Mouse (Mus musculus): ENCODE data around the gene Marveld2. TPM values are rescaled to one million over a fixed set of nuclear protein-coding genes. Genes with fewer than 3 reads are reported as not detected.
A peak's percentile ranks its signal among the peaks of the same experiment; 100 is the strongest.

Marveld2 gene
- 0.61 and 0.86 TPM in 2 replicates for total RNA-seq (2021)
- long read RNA-seq, partial matches to known transcripts, result 2 of 4 reads
- long read RNA-seq, other reads (novel, unspliced or antisense), result 1 of 4 reads

DNA sequence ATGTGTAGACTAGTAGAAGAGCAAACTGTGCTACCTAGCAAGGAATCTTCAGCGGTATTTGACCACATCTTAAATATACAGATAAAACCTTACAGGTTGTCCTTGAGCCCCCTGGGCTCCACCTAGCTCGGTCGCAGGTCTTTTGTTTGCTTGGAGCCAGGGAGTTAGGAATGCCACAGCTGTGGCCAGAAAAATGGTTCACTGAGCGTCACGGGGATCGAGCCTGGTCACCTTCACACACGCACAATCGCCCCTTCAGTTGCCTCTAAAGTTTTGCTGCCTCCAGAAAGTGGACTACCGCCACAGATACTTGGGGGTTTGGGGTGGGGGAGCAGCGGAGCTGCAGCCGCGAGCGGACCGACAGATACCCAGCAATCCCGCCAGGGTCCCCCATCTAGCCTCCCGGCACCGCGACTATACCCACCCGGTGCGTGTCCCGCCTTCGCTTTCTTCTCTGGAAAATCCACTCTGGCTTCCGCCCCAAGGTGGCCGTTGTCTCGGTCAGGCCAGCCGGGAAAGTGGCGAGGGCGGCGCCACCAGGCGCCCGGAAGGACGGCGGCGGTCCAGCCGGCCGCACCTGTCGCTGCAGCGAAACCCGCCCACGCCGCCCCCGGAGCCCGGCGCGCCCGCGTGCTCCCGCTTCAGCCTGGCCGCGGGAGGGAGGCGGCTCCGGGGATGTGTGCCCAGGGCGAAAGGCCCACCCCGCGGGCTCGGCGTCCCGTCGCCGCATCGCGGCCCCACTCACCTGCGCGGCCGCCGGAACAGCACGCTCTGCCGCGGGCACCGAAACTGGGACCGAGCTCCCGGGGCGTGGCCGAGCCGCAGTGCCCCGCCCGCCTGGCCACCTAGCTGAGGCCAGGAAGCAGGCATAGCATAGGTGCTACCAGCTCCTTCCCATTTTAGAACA is at the start of gene Marveld2:
TSS of gene Marveld2 (minus strand) at position 791 of the 907 bp plus-strand sequence.
- DNase-seq, result peak; percentile 39

DNA sequence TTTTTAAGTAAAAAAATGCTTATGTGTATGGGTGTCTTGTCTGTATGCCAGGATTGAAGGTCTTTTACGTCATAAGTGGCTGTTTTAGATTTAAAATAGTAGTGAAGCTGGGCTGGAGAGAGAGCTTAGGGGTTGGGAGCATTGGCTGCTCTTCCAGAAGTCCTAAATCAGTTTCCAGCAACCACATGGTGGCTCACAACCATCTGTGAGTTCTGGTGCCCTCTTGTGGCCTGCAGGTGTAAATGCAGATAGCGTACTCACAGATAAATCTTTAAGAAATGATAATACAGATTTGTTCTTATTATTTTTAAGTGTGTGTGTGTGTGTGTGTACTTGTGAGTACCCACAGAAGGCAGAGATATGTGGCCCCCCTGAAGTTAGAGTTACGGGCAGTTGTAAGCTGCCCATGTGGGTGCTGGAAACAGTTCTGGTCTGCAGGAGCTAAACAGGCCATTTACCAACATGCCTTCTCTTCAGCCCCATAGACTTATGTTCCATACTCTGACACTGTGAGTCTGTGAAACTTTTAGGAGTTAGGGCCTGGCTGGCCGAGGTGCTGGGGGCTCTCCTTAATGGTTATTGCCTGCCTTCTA is 43.2 kb upstream of the Marveld2 start:
- peak; percentile 41 for DNase-seq

DNA sequence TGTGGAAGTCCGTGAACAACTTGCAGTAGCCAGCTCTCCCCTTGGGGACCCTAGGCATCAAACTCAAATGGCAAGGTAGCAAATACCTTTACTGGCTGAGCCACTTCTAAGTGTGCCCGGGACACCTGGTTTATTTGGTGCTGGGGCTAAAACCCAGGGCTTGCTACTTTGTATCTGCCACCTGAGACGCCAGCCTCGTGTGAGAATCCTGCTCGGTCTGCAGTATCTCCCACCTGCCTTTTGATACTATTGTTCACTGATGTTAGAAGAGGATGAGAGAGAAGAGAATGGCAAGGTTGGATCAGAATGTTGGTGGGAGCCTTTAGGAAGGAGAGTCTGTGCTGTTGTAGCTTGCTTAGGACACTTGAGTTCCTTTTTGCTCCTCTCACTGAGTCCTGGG is 41.3 kb upstream of the Marveld2 start:
- no peak for DNase-seq

DNA sequence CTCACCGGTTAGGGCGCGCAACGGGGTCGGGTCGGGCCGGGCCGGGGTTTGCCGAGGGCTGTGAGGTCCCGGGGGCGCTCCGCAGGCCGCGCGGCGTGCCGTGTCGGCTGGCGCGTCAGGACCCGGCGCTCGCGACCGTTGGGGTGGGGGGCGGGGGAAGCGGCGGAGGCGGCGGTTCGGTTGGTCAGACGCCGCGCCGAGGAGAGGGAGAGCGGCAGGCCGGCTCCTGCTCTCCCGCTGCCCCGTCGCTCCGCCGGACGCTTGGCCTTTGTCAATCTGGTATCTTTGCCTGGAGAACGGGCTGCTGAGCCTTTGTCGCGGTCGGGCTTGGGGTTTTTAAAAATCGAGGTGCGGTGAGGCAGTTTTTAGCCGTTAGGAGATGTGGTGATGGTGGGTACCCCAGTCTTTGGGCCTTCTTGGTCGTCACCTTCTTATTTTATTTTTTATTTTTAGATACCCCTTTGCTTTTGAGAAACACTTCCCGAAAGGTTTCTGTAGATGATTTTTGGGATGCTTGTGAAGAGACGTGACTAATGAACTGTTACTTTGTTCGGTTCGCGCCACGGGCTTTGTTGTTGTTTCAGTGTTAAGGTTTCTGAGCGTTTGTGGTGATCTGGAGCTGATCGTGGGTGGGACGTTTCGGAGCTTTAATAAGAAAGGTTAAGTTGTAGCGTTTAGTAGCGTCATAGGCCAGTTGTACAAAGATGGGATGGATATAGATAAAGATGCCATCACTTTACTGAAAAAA is 34.8 kb upstream of the Marveld2 start, which contains the start of gene Taf9:
TSS of gene Taf9 (plus strand) at position 141 of the 748 bp plus-strand sequence.
- DNase-seq, result no peak

DNA sequence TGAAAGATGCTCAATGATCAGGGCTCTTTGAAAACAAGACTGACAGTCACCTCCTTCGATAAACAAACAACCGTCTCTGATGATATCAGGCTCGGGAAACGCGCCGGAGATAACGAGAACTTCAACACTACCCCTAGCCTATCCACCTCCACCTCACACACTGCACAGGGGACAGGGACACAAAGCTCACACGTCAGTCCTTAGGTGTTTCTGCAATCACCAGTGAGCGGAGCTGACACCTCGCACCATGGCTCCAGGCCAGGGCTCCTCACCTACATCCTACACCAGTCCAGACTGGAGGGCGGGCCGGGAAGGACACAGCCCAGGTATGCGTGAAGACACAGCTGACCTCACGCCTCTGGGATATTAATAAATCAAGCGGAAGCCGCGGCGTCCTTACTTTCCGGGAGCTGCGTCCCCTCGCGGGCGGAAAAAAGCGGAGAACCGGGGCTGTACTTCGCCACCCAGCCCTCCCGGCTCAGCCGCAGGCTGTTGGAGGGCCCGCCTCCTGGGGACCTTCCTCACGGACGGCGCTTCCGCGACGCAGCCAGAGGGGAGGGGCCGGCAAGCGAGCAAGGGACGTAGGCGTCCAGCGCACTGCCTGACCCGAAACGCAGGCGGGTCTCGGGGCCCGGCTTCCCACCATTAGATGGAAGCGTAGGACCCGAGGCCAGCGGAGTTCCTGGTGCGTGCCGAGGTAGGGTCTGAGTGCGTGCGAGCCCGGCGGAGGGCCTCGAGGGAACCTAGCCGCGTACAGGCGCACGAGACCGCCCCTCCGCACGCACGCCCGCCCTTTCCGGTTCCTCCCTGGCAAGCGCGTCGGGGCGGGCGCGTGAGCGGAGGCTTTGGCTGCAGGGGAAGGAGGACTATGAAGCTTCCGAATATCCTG is 34.0 kb upstream of the Marveld2 start, which contains the start of the genes Ak6 and Rad17:
TSS of gene Ak6 (plus strand) at position 430 of the 889 bp plus-strand sequence.
TSS of gene Rad17 (minus strand) at position 502 of the 889 bp plus-strand sequence.
- DNase-seq, result peak; percentile 96

DNA sequence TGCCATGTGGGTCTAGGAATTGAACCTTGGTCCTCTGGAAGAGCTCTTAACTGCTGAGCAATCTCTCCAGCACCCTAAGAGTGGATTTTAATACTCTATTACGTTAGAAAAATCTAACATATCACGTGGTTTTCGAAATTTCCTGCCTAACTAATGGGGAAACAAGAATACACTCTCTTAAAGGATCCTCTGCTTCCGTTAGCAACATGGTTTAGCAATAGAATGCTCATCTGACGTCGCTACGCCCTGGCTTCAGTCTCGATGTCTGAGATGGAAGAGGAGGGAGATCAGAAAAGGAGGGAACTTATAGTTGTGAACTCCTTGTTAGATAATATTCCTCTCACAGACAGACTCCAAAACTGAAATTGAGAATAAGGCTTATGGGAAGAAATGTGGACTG is 31.5 kb upstream of the Marveld2 start:
- no peak for DNase-seq

DNA sequence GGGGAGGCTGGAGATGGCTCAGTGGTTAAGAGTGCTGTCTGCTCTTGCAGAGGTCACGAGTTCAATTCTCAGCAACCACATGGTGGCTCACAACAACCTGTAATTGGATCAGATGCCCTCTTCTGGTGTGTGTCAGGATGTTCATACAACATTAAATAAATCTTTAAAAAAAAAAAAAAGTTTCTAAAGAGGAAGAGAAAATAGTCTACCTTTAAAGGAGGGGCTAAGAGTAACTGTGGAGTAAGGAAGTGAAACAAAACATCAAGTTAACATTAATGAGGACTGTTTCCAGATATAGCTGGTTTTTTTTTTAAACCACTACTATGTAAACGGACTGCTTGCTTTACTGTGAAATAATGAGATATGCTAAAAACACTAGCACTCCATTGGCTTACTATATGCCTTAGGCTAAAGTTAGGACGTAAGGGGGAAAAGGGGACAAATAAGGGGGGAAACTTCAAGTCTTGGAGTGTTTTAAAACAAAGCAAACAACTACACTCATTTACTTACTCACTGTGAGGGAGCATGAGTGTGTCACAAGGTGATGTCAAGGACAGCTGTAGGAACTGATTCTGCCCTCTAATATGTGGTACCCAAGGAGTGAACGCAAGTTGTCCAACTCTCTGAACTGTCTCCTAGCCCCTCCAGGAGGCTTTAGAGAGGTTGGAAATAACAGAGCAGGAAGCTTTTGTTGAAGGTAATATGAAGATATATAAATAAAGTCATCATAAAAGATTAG is 25.9 kb upstream of the Marveld2 start:
- DNase-seq, result no peak

DNA sequence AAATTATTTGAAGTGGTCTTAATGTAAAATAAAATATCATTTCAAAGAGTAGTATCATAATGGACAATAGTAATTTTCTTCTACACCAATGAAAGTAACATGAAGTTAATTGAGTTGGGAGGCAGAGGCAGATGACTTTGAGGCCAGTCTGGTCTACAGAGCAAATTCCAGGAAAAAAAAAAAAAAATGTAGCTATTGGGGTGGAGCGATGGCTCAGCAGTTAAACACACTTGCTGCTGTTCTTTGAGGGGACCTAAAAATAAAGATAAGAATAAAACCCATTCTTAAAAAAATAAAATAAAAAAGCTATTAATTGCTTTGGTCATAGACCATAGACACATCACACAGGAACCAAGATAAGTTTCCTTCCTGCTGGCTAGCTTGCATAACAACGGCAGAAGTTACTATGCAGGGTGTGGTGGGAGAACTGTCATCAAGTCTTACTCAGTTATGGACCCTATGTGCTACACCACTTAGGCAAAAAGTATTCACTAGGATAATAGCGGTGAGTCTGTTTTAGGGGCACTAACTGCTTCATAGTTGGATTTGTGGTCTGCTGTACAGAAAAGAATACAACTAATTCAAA is 17.4 kb upstream of the Marveld2 start:
- DNase-seq, result no peak

DNA sequence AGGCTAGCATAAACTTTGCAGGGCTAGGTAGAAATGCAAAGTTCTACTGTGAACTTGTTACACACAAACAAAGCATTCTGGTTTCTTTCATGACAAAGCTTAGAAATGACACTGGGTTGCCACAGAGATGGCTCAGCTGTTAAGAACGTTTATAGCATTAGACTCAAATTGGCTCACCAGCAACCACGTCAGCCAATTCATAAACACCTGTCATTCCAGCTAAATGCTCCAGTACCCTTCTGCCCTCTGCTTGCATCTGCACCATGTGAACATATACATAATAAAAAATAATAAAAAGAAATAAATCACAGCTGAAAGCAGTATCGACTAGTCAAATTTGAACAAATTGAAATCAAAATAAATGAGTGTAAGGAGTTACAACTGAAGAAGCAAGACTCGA is 5.5 kb upstream of the Marveld2 start:
- no peak for DNase-seq

DNA sequence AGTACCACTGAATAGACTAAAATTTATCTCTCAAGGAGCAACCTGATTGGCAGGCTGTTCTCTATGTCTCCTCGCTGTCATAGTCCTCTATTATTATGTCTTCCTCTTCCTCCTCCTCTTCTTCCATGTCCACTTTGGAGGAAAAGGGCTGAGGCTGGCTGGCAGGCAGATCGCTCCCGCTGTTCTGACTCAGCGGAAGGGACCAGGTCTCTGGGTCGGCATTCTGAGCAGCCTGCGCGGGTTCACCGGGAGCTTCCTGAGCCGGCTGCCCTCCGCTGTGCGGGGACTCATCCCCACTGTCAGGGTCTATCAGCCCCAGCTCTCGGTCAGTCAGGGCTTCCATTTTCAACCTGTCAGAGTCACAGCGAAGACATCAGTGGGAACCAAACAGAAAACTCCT is 812 bp upstream of the Marveld2 start:
- no peak for DNase-seq

DNA sequence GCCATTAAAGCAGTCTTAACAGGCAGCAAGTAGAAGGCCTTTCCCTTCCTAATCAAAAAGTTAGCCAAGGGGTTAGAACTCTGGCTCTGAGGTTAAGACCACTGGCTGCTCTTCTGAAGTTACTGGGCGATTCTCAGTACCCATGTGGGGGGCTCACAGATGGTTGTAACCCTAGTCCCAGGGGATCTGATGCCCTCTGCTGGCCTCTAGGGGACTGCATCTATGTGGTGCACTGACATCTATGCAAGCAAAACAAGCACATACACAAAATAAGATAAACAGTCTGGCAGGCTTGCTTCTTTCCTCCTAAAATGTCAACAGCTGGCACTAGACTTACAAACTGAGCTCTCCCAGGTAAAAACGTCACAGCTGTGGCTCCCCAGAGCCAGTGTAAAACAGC is 3.9 kb downstream of the Marveld2 start:
- DNase-seq, result no peak

DNA sequence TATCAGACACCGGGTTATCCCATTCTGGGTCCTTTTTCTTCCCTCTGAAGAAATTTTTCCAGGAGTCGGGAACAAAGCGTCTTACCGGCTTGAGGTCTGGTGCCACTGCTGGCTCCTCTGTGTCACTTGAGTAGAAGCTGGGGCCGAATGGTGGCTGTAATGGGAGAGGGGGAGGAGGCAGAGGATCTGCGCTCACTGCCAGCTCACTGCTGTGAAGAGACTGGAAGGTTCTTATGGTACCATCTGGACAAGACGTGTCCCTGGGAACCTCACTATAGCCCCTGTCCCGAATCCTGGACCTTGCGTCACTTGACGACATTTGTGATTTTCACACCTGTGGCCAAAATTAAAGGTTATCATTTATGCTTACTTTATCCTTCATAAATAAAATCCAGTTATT is 4.5 kb downstream of the Marveld2 start:
- DNase-seq, result no peak

DNA sequence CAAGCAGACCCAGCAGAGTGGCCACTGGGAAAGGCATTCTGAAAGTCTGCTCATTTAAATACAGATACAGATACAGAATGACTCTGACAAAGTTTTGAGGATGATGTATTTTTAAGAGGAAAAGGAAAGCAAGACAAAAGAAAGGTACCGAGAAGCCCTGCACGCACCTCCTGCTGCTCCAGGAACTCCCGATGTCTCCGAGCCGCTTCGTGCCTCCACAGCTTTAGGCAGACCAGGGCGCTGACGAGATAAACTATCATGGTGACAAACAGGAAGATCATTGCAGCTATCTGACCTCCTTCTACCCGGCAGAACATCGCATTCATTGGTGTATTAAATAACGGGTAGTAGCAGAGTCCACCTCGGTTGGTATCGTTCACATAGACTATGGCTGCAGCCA is 5.5 kb downstream of the Marveld2 start:
- no peak for DNase-seq

DNA sequence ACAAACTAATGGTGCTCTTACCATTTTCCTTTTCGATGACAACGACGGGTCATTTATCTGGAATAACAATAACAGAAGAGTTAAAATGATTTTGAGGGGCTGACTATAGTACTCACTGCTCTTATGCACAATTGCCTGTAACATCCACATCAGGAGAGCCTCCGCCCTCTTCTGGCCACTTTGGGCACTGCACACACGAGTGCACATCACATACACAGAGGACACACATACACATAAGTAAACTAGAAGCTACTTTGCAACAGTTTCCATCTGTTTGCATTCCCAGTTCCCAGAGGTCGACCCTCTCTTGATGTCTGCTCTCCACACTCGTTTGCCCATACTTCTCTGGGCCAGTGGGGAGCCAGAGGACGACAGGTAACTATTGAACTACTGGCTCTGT is 9.0 kb downstream of the Marveld2 start:
- DNase-seq, result no peak

DNA sequence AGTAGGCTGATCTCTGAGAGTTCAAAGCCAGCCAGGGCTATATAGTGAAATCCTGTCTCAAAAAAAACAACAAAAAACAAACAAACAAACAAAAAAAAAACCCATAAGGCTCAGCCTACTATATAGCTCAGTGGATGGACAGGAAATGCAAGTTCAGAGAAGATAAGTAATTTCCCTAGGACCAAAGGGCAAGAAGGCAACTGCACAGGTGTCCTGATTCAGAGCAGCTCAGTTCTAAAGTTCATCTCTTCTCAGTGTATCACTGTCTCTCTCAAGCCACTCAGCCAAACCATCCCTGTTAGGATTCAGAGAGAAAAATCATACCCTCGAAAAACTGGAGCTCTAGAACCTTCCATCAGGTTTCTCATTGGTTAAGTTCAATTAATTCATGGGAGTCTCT is 10.9 kb downstream of the Marveld2 start:
- no peak for DNase-seq

DNA sequence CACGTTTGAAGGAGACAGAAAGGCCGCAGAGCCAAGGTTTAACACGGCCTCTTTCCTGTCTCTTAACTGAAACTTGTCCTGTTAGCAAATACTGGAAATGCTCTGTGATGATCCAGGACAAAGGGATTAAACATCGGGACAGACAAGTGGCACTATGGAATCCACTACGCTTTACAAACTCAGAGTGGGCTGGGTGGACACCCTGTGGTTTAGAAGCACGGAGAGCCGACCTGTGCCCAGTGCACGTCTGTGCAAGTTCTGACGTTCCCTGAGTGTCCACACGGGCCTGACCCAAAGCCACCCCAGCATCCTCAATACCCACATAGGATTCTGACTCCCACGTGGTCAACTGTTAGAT is 13.1 kb downstream of the Marveld2 start:
- DNase-seq, result no peak

DNA sequence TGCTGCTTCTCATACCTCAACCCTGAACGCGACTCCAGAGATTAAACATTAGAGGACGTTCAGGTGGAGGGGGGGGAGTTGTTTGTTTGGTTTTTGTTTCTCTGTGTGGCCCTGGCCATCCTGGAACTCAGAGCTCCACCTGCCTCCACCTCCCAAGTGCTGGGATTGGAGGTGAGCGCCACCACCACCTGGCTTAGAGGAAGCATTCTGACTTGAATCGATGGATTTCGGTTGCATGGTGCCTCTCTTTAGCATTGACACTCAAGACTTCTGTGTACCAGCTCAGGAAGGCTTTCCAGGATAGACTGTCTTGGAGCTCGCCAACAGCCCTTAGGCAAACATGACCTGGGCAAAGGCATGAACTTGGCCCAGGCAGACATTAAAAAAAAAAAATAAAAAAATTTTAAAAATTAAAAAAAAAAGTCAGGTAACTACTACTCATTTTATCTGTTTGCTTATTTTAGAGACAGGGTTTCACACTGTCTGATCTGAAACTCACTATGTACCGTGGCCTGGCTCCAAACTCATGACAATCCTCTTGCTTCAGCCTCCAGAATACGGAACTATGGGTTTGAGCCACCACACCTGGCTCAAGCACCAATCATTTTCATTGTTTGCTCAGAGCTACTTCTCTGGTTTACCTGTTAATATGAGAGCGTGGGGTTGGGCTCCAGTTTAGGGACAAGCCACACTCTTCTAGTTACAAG is 13.6 kb downstream of the Marveld2 start:
- DNase-seq, result no peak

DNA sequence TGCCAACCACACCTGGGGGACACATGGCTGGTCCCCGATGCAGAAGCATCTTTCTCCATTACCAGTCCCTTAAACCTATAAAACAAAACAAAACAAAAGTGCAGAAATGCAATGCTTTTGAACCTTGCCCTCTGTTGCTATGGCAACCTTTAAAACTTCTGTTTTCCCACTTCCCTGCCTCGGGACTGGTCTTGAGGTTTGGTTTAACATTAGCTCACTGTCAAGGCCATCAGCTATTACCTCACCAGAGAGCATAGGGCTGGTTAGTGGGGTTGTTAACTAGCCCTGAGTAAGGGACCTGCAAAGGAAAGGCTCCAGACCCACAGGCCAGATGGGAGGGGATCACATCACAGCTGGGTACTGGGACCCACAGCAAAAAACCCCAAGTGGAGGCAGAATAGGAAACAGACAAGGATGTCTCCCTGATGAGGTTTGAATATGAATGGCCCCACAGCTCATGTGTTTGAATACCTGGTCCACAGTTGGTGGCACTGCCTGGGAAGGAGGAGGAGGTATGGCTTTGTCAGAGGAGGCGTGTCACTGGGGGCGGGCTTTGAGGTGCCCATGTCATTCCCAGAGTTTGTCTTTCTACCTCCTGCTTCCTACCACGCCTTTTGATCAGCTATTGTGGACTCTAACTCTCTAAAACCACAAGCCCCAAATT is 14.4 kb downstream of the Marveld2 start:
- DNase-seq, result no peak

DNA sequence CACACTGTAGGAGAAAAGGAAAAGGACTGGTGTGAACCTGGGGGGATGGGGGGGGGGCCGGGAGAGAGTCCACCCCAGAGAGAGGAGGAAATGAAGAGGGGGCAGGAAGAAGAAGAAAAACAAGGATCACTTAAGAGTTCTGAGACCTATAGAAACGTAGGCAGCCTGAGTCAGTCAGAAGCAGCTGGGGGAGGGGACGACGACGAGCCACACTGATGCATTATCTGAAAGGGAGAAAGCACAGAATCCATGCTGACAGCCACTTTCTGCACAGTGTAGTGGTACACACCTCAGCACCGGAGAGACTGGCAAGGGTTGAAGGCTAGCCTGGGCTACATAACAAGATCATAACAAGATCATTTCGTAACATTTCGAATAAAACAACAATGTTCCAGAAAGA is 15.7 kb downstream of the Marveld2 start:
- DNase-seq, result no peak
